Mouse (Mus musculus) CD4-positive, CD25-positive, alpha-beta regulatory T cell, adult 9 weeks (primary cell): ENCODE results near the gene Qk. TPM values are rescaled to one million over a fixed set of nuclear protein-coding genes. Genes with fewer than 3 reads are reported as not detected.

ENCODE experiments used
- polyA plus RNA-seq: library from polyadenylated mRNA; unstranded; fragments of 100-300 nt; shearing (Covaris generic); gene quantifications from one replicate; pipeline ENCODE4 v1.2.1, GENCODE M21; 2017

The Qk gene
- 4.9 TPM for polyA plus RNA-seq

DNA sequence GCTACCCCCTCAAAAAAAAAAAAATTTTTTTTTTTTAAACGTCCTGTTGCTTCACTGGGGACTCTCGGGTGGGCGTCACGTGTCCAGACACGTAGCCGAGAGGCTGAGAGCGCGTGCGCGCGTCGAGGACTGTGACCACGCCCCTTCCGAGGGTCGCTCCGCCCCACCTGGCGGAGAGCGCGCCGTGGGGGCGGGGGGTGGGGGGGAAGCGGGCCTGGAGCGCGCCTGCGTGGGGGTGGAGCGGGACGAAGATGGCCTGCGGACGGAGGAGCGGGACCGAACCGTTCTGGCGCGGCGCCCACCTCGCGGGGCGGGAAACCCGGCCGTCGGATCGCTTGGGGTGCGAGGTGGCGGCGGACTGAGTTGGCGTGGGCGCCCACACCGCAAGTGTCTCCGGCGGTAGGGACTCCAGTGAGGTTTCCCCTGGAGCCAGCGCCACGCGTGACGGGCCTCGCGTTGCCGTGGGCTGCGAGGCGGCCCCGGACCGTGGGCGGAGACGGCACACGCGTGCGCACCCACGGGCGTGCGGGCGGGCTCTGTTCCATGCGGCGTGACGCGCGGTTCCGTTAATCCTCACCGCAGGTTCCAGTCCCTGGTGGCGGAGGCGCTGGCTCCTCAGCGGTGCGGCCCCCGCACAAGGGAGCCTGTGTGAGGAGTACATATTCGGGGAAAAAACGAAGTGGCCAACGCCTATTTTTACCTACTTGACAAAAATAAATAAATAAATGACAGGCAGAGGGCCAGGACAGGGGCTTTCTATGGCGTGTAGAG is at the start of gene Qk:
TSS of gene Qk (minus strand) at position 170 of the 771 bp plus-strand sequence.

